ENCODE assay signal across 16 mouse cellular contexts in the genomic region with DNA sequence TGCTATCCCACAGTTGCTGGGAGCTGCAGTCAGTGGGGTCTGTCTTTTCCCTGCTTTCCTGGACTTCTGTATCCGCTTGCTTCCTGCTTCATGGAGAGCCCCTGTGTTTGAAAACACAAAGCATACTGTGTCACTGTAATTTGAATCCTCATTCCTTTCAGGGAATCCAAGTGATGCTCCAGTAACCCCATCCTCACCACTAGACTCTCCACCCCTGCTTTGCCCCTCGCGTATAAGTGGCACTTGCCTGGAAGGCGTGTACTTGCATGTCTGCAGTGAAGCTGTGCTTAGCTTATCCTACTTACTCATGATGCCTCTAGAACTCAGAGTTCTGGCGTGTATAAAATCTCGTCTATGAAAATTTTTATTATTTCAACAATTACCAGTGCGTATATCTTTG. TPM values are rescaled to one million over a fixed set of nuclear protein-coding genes. Genes with fewer than 3 reads are reported as not detected.
DNase-seq lines count a peak whose midpoint lies in the region; ATAC-seq lines count a peak whose summit lies in the region.
"Had no signal": no experiment of that assay in that cellular context is flagged by ENCODE, and none has a peak within 500 bp of the region (broad histone marks: within the 10 kb centered on the region; RNA-seq: fewer than 3 reads in every experiment).

No protein-coding gene starts in this region.

- 0 out of 2 replicates have a peak, but pooled peaks have one; percentile 21 for ATAC-seq in forebrain, embryonic 11.5 days (replicated peaks; ENCODE audit: low FRiP score)
- ATAC-seq in forebrain, embryonic 16.5 days = no peak
- ATAC-seq in midbrain, embryonic 11.5 days (ENCODE audit: low FRiP score) = peak; percentile 59
- no peak for ATAC-seq in midbrain, embryonic 16.5 days

- H3K4me2 ChIP-seq in forebrain, embryonic 11.5 days (ENCODE audit: low read depth, low read length, severe bottlenecking) = no peak overlapping the region
- no peak overlapping the region for H3K4me2 ChIP-seq in forebrain, embryonic 16.5 days (ENCODE audit: low read length)
- H3K4me2 ChIP-seq in midbrain, embryonic 11.5 days = no peak overlapping the region
- no peak overlapping the region for H3K4me2 ChIP-seq in midbrain, embryonic 16.5 days (ENCODE audit: low read length)
- H3K4me2 ChIP-seq: heart, embryonic 15.5 days; lung, embryonic 14.5 days had no signal

- no peaks in the 10 kb centered on the region for H3K4me1 ChIP-seq in forebrain, embryonic 11.5 days (replicated peaks; ENCODE audit: control insufficient read depth, insufficient read depth, low read length)
- peaks cover 14% of the 10 kb centered on the region for H3K4me1 ChIP-seq in forebrain, embryonic 16.5 days (replicated peaks; ENCODE audit: control insufficient read depth, insufficient read depth, low read length)
- H3K4me1 ChIP-seq in midbrain, embryonic 11.5 days (ENCODE audit: control insufficient read depth, insufficient read depth, low read length) = no peaks in the 10 kb centered on the region; the same call in 1 of the 2 replicates
- peaks cover 8% of the 10 kb centered on the region for H3K4me1 ChIP-seq in midbrain, embryonic 16.5 days (ENCODE audit: control insufficient read depth, insufficient read depth, low read length)
- H3K4me1 ChIP-seq in embryonic facial prominence, embryonic 10.5 days = peaks cover 13% of the 10 kb centered on the region
- H3K4me1 ChIP-seq: heart, embryonic 15.5 days had no signal

- no peak for DNase-seq in forebrain, embryonic 11.5 days (ENCODE audit: low spot score)
- no peak for DNase-seq in midbrain, embryonic 11.5 days (ENCODE audit: low spot score, missing footprints)
- DNase-seq in embryonic facial prominence, embryonic 10.5 days (ENCODE audit: low spot score) = peak; percentile 46
- DNase-seq in mesoderm, embryonic 11.5 days (ENCODE audit: low read depth, low spot score) = peak; percentile 46
- no peak for DNase-seq in gastrocnemius, postnatal 14 days
- no peak for DNase-seq in right cerebral cortex, postnatal 10 days (ENCODE audit: low spot score in 2 of 2)
- DNase-seq: adrenal gland, postnatal 36 days; cerebellum, postnatal 25 days; heart, adult 18-20 months; kidney, postnatal 14 days; liver; lung, embryonic 14.5 days; right cerebral cortex, postnatal 4 days had no signal

- no peak overlapping the region for H3K4me3 ChIP-seq in forebrain, embryonic 11.5 days (ENCODE audit: low read depth, low read length)
- H3K4me3 ChIP-seq in forebrain, embryonic 16.5 days (replicated peaks; ENCODE audit: low read length) = no peak overlapping the region
- no peak overlapping the region for H3K4me3 ChIP-seq in midbrain, embryonic 11.5 days (ENCODE audit: low read depth, low read length)
- H3K4me3 ChIP-seq in midbrain, embryonic 16.5 days (ENCODE audit: low read depth, low read length) = no peak overlapping the region
- no peak overlapping the region for H3K4me3 ChIP-seq in embryonic facial prominence, embryonic 10.5 days
- H3K4me3 ChIP-seq: heart, embryonic 15.5 days had no signal

- H3K36me3 ChIP-seq in forebrain, embryonic 11.5 days (ENCODE audit: control insufficient read depth, insufficient read depth, low read length) = no peaks in the 10 kb centered on the region
- H3K36me3 ChIP-seq in forebrain, embryonic 16.5 days (ENCODE audit: control insufficient read depth, insufficient read depth) = no peaks in the 10 kb centered on the region
- H3K36me3 ChIP-seq in midbrain, embryonic 11.5 days (ENCODE audit: control insufficient read depth, insufficient read depth, low read length) = no peaks in the 10 kb centered on the region
- no peaks in the 10 kb centered on the region for H3K36me3 ChIP-seq in midbrain, embryonic 16.5 days (ENCODE audit: control insufficient read depth, insufficient read depth, low read length)
- no peaks in the 10 kb centered on the region for H3K36me3 ChIP-seq in embryonic facial prominence, embryonic 10.5 days (replicated peaks)
- H3K36me3 ChIP-seq: heart, embryonic 15.5 days had no signal

- no peaks in the 10 kb centered on the region for H3K9me3 ChIP-seq in forebrain, embryonic 11.5 days (ENCODE audit: control insufficient read depth, low read length)
- no peaks in the 10 kb centered on the region for H3K9me3 ChIP-seq in forebrain, embryonic 16.5 days (ENCODE audit: control insufficient read depth, low read length)
- no peaks in the 10 kb centered on the region for H3K9me3 ChIP-seq in midbrain, embryonic 11.5 days (ENCODE audit: control insufficient read depth, low read length)
- no peaks in the 10 kb centered on the region for H3K9me3 ChIP-seq in midbrain, embryonic 16.5 days (replicated peaks; ENCODE audit: control insufficient read depth, low read length, poor library complexity, severe bottlenecking)
- H3K9me3 ChIP-seq in embryonic facial prominence, embryonic 10.5 days = no peaks in the 10 kb centered on the region
- H3K9me3 ChIP-seq: heart, embryonic 15.5 days had no signal

- WGBS in forebrain, embryonic 11.5 days = 55% methylated on average over 7 of the region's 7 CpGs
- 65% methylated on average over 7 of the region's 7 CpGs for WGBS in forebrain, embryonic 16.5 days
- WGBS in midbrain, embryonic 11.5 days = 49% methylated on average over 7 of the region's 7 CpGs
- 45% methylated on average over 7 of the region's 7 CpGs for WGBS in midbrain, embryonic 16.5 days
- 38% methylated on average over 7 of the region's 7 CpGs for WGBS in embryonic facial prominence, embryonic 10.5 days

- H3K27me3 ChIP-seq in forebrain, embryonic 11.5 days (ENCODE audit: control insufficient read depth, insufficient read depth, low read length) = no peaks in the 10 kb centered on the region
- H3K27me3 ChIP-seq in forebrain, embryonic 16.5 days (replicated peaks; ENCODE audit: control insufficient read depth, insufficient read depth, low read length) = no peaks in the 10 kb centered on the region
- no peaks in the 10 kb centered on the region for H3K27me3 ChIP-seq in midbrain, embryonic 11.5 days (ENCODE audit: control insufficient read depth, insufficient read depth, low read length)
- no peaks in the 10 kb centered on the region for H3K27me3 ChIP-seq in midbrain, embryonic 16.5 days (ENCODE audit: control insufficient read depth, insufficient read depth, low read depth, low read length)
- H3K27me3 ChIP-seq in embryonic facial prominence, embryonic 10.5 days (replicated peaks; ENCODE audit: low read depth, poor library complexity, severe bottlenecking) = no peaks in the 10 kb centered on the region
- H3K27me3 ChIP-seq: heart, embryonic 15.5 days had no signal

- H3K27ac ChIP-seq in forebrain, embryonic 11.5 days (ENCODE audit: low read depth, low read length) = no peak overlapping the region
- H3K27ac ChIP-seq in forebrain, embryonic 16.5 days (ENCODE audit: low read length) = no peak overlapping the region
- no peak overlapping the region for H3K27ac ChIP-seq in midbrain, embryonic 11.5 days (ENCODE audit: low read depth, low read length)
- H3K27ac ChIP-seq in midbrain, embryonic 16.5 days (ENCODE audit: low read length) = no peak overlapping the region
- H3K27ac ChIP-seq in embryonic facial prominence, embryonic 10.5 days (replicated peaks) = no peak overlapping the region
- H3K27ac ChIP-seq: heart, embryonic 15.5 days had no signal

- H3K9ac ChIP-seq in forebrain, embryonic 11.5 days (ENCODE audit: low read length) = no peak overlapping the region
- no peak overlapping the region for H3K9ac ChIP-seq in forebrain, embryonic 16.5 days (replicated peaks; ENCODE audit: low read depth, low read length)
- no peak overlapping the region for H3K9ac ChIP-seq in midbrain, embryonic 11.5 days (ENCODE audit: low read length)
- no peak overlapping the region for H3K9ac ChIP-seq in midbrain, embryonic 16.5 days (ENCODE audit: low read depth, low read length)
- H3K9ac ChIP-seq: heart, embryonic 15.5 days; lung, embryonic 14.5 days had no signal

- intact Hi-C loops in gastrocnemius, postnatal 14 days (cut with DNase I; ENCODE audit: low total_unique reads) = no loop called here

RNA-seq across cellular contexts. Expression of gene Fbxl4, which starts 32.7 kb away (rescaled TPM):
- polyA plus RNA-seq in forebrain, embryonic 11.5 days (2014; fragmentation: Nextera tagmentation; extraction: Ambion mirVana) = 7.8 and 7.9 TPM in 2 replicates
- polyA plus RNA-seq in forebrain, embryonic 16.5 days (2015; fragmentation: Nextera tagmentation; extraction: Ambion mirVana) = 13.0 and 13.5 TPM in 2 replicates
- polyA plus RNA-seq in midbrain, embryonic 11.5 days (2014; fragmentation: Nextera tagmentation; extraction: Ambion mirVana) = 10.1 and 11.0 TPM in 2 replicates
- polyA plus RNA-seq in midbrain, embryonic 16.5 days (2015; fragmentation: Nextera tagmentation; extraction: Ambion mirVana) = 15.8 and 17.3 TPM in 2 replicates
- 6.5 and 8.2 TPM in 2 replicates for polyA plus RNA-seq in embryonic facial prominence, embryonic 10.5 days (2016; fragmentation: Nextera tagmentation; extraction: Ambion mirVana)
- 10 to 100 TPM; 12.8 to 13.3 TPM for total RNA-seq in gastrocnemius, postnatal 14 days (2021)

Comparison
In these comparisons a context has a peak if more than half of its experiments do, and no peak if none do; other contexts are left out.
1. ATAC-seq: peak in forebrain, embryonic 11.5 days (single experiment) and midbrain, embryonic 11.5 days (single experiment); none in forebrain, embryonic 16.5 days (single experiment) and midbrain, embryonic 16.5 days (single experiment).
2. DNase-seq: peak in embryonic facial prominence, embryonic 10.5 days (single experiment) and mesoderm, embryonic 11.5 days (single experiment); none in forebrain, embryonic 11.5 days (single experiment), midbrain, embryonic 11.5 days (single experiment), gastrocnemius, postnatal 14 days (single experiment) and right cerebral cortex, postnatal 10 days (0 of 2).